Mouse (Mus musculus) thymus, postnatal 36 days (tissue): ENCODE results near the gene Togaram1.
A peak's percentile ranks its signal among the peaks of the same experiment; 100 is the strongest.

Source experiments
- DNase-seq, 2 experiments: peaks; one replicate each; pipeline ENCODE4 v3.0.0; 2022; ENCODE audit warnings: mixed read lengths in 2 of 2

The Togaram1 gene

GRCm38 (mm10) chr12:65058203-65058602 is 92.6 kb downstream of the Togaram1 start:
- DNase-seq = no peak

GRCm38 (mm10) chr12:65061082-65061481 is 95.5 kb downstream of the Togaram1 start:
- no peak for DNase-seq

- peak; percentile 9 to 20 for DNase-seq
These were observed 99.6 kb downstream of the Togaram1 start for GRCm38 (mm10) chr12:65065241-65065640.

GRCm38 (mm10) chr12:65066234-65066633 is 100.6 kb downstream of the Togaram1 start:
- DNase-seq = no peak

GRCm38 (mm10) chr12:65068409-65068808 is 102.8 kb downstream of the Togaram1 start:
- DNase-seq = no peak
